Mouse (Mus musculus) olfactory bulb, adult 2 months (tissue): Measurements from ENCODE around the gene Trappc13.
"Not testable (repeated sequence)": the region's sequence is repeated elsewhere in the genome, so short reads cannot be mapped to it uniquely, and the experiment has no call there.

Experiments used
- CTCF ChIP-seq: fragments of 200-500 bp; IDR thresholded peaks from 2 replicates; pipeline ENCODE4 v1.5.1; 2012; ENCODE audit warnings: low read depth, mild to moderate bottlenecking, low read length, moderate library complexity; ENCODE audit not compliant: insufficient read depth
- POLR2A ChIP-seq: fragments of 200-500 bp; IDR thresholded peaks from 2 replicates; pipeline ENCODE4 v1.6.1; 2012; ENCODE audit warnings: mild to moderate bottlenecking, low read depth, low read length, moderate library complexity; ENCODE audit not compliant: insufficient read depth

DNA sequence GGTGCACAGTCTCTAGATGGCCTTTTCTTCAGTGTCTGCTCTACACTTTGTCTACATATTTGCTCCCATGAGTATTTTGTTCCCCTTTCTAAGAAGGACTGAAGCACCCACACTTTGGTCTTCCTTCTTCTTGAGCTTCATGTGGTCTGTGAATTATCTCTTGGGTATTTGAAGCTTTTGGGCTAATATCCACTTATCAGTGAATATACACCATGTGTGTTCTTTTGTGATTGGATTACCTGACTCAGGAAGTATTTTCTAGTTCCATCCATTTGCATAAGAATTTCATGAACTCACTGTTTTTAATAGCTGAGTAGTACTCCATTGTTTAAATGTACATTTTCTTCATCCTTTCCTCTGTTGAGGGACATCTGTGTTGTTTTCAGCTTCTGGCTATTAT, 17.6 kb upstream of the Trappc13 start:
- TF ChIP-seq POLR2A, CTCF: not testable (repeated sequence)
